Mouse (Mus musculus): ENCODE data around the gene Gcdh.

- TF ChIP-seq POLR2A (IDR thresholded peaks at IDR 0.05; ENCODE audit: insufficient read depth, low read depth, low read length), result no peak
- TF ChIP-seq CTCF (IDR thresholded peaks at IDR 0.05; ENCODE audit: insufficient read depth, low read depth, low read length), result no peak
Observed at GRCm38 (mm10) chr8:84884728-84885127, 9.0 kb downstream of the Gcdh start.

Data from olfactory bulb, adult 2 months (tissue).